Mouse (Mus musculus) kidney, embryonic 14.5 days (tissue): Measurements from ENCODE around the gene Tnfrsf19. TPM values are rescaled to one million over a fixed set of nuclear protein-coding genes. Genes with fewer than 3 reads are reported as not detected.

Source experiments
- ATAC-seq: fragments of 200-750 bp; cut with Nextera tagmentation; 2 replicates; pipeline ENCODE4 v1.8.0; 2017; ENCODE audit warnings: moderate number of reproducible peaks, mild to moderate bottlenecking, moderate TSS enrichment, moderate library complexity; ENCODE audit not compliant: low FRiP score, low TSS enrichment
- H3K27ac ChIP-seq: fragments of 300-500 bp; sonication (generic); 2 replicates; pipeline ENCODE4 v1.5.1; 2014; ENCODE audit warnings: low read depth, mild to moderate bottlenecking, low read length, moderate library complexity, mixed read lengths
- H3K27me3 ChIP-seq: fragments of 300-500 bp; sonication (generic); 2 replicates; pipeline ENCODE4 v1.6.1; 2014; ENCODE audit warnings: mild to moderate bottlenecking, low read length; ENCODE audit not compliant: control insufficient read depth, insufficient read depth
- H3K36me3 ChIP-seq: fragments of 300-500 bp; sonication (generic); 2 replicates; pipeline ENCODE4 v1.6.1; 2014; ENCODE audit warnings: low read length, mixed read lengths; ENCODE audit not compliant: control insufficient read depth, insufficient read depth
- H3K4me1 ChIP-seq: fragments of 300-500 bp; sonication (generic); 2 replicates; pipeline ENCODE4 v1.6.1; 2014; ENCODE audit warnings: low read length, mixed read lengths; ENCODE audit not compliant: control insufficient read depth, insufficient read depth
- H3K4me2 ChIP-seq: fragments of 300-500 bp; sonication (generic); replicated peaks from 2 replicates; pipeline ENCODE4 v1.6.1; 2014; ENCODE audit warnings: low read depth, mild to moderate bottlenecking, low read length
- H3K4me3 ChIP-seq: fragments of 300-500 bp; sonication (generic); 2 replicates; pipeline ENCODE4 v1.5.1; 2014; ENCODE audit warnings: mild to moderate bottlenecking, low read length
- H3K9ac ChIP-seq: fragments of 300-500 bp; sonication (generic); 2 replicates; pipeline ENCODE4 v1.6.1; 2014; ENCODE audit warnings: low read depth, mild to moderate bottlenecking, low read length, moderate library complexity
- H3K9me3 ChIP-seq: fragments of 300-500 bp; sonication (generic); 2 replicates; pipeline ENCODE4 v1.6.1; 2016; ENCODE audit warnings: low read length; ENCODE audit not compliant: control insufficient read depth
- WGBS: fragments of 180-500 bp; shearing (Covaris S2); extraction: QIAGEN DNeasy Blood & Tissue Kit; methylation state at CpG from one replicate; pipeline ENCODE4 v1.1.7; 2014; 5-methylcytosine and 5-hydroxymethylcytosine counted together
- polyA plus RNA-seq: library from polyadenylated mRNA; unstranded; fragments of >200 nt; fragmentation: Nextera tagmentation; extraction: Ambion mirVana; gene quantifications from 2 replicates; pipeline ENCODE4 v1.2.1, GENCODE M21; 2014

The Tnfrsf19 gene
- polyA plus RNA-seq, 1 experiment from 2014 or later = 23.2 TPM

DNA sequence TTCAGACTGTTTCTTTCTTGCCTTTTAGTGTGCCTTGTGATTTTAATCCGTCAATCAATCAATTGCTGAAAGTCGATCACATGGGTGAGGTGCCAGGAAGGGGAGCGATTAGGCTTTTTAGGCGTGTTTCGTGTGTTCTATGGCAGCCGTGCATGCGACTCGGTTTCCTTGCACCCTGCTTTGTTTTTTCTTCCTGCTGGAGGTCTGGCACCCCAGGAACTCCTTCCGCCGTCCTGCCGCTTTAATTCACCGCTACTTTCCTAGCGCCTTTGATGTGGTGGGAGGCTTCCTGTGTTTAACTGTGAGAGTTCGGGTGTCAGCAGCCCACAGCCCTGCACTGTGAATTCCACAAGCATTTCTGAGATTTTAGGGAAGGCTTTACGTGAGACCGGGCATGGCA is 10.2 kb upstream of the Tnfrsf19 start:
- H3K4me3 ChIP-seq = peak overlapping the region; percentile 34
- no peaks in the 10 kb centered on the region for H3K27me3 ChIP-seq
- H3K27ac ChIP-seq = no peak overlapping the region
- peaks cover 5% of the 10 kb centered on the region; the same call in 1 of the 2 replicates for H3K9me3 ChIP-seq
- H3K4me1 ChIP-seq = peaks cover 11% of the 10 kb centered on the region; the same call in 1 of the 2 replicates
- H3K9ac ChIP-seq = peak overlapping the region; percentile 53
- peak overlapping the region; percentile 65 for H3K4me2 ChIP-seq
- WGBS = 1% methylated on average over 16 of the region's 16 CpGs
- H3K36me3 ChIP-seq = no peaks in the 10 kb centered on the region
- no peak; the same call in 1 of the 2 replicates for ATAC-seq

DNA sequence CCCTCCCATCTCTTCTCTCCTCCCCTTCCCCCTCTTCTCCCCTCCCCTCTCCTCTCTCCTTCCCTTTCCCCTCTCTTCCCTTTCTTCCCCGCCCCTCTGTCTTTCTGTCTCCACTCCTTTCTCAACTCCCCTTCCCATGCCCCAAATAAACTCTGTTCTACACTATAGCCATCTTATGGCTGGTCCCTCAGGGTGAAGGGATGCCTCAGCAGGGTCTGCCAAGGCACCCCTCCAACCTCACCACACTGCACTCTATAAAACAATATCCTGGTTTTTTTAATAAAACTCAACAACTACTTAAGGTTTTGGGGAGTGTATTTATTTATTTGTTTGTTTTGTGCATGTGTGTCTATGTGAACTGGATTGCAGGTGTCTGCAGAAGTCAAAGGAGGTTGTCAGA is 9.6 kb upstream of the Tnfrsf19 start:
- Histone ChIP-seq H3K4me2 (peak overlapping the region; percentile 65; the same call in 1 of the 2 replicates), H3K9ac (no peak overlapping the region), H3K4me3 (no peak overlapping the region), H3K27ac (no peak overlapping the region), H3K4me1 (peaks cover 11% of the 10 kb centered on the region; the same call in 1 of the 2 replicates), H3K27me3 (no peaks in the 10 kb centered on the region), H3K36me3 (no peaks in the 10 kb centered on the region), H3K9me3 (peaks cover 5% of the 10 kb centered on the region; the same call in 1 of the 2 replicates)
- 64% methylated on average over 1 of the region's 1 CpGs for WGBS
- ATAC-seq = no peak

- H3K4me1 ChIP-seq = peaks cover 16% of the 10 kb centered on the region
- H3K9me3 ChIP-seq = peaks cover 5% of the 10 kb centered on the region; the same call in 1 of the 2 replicates
- H3K9ac ChIP-seq = no peak overlapping the region
- WGBS = 88% methylated on average over 3 of the region's 3 CpGs
- no peak overlapping the region for H3K4me2 ChIP-seq
- H3K27ac ChIP-seq = no peak overlapping the region
- ATAC-seq = no peak
- H3K27me3 ChIP-seq = no peaks in the 10 kb centered on the region
- no peak overlapping the region for H3K4me3 ChIP-seq
- no peaks in the 10 kb centered on the region for H3K36me3 ChIP-seq
Observed at GRCm38 (mm10) chr14:61052163-61052562, 5.9 kb upstream of the Tnfrsf19 start.

DNA sequence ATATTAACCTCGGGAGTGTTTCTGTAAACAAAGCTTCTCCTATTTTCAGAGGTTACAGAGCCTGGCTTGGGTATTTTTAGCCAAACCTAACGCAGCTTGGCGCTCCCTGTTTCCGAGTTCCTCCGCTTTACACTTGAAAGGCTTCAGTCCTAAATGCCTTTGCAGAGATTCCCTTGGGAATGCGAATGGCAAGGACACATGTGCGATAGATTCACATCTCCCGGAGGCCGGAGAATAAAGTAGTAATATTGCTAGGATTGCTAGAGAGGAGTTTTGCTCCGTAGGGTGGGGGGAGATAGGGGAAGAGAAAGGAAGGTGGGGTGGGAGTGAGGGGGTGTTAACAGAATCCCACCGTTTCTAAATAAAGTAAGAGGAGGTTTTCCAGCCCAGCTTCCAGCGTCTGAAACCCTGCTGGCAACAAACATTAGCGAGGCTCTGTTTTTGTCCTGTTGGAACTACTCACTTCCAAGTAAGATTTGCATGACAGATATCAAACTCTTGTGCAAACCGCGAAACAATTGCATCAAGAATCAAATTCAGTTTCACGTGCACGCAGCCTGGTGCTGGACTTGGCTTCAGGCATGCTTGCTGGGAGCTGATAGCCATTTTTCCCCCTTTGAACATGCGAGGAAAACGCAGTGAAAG is 722 bp downstream of the Tnfrsf19 start:
- no peaks in the 10 kb centered on the region; the same call in 1 of the 2 replicates for H3K27me3 ChIP-seq
- peak overlapping the region; percentile 60 for H3K9ac ChIP-seq
- H3K4me1 ChIP-seq = peaks cover 15% of the 10 kb centered on the region
- under 1% methylated on average over 19 of the region's 19 CpGs for WGBS
- no peak for ATAC-seq
- H3K4me2 ChIP-seq = peak overlapping the region; percentile 90
- H3K4me3 ChIP-seq = peak overlapping the region; percentile 49
- H3K27ac ChIP-seq = peak overlapping the region; percentile 81; the same call in 1 of the 2 replicates
- no peaks in the 10 kb centered on the region for H3K9me3 ChIP-seq
- H3K36me3 ChIP-seq = no peaks in the 10 kb centered on the region

DNA sequence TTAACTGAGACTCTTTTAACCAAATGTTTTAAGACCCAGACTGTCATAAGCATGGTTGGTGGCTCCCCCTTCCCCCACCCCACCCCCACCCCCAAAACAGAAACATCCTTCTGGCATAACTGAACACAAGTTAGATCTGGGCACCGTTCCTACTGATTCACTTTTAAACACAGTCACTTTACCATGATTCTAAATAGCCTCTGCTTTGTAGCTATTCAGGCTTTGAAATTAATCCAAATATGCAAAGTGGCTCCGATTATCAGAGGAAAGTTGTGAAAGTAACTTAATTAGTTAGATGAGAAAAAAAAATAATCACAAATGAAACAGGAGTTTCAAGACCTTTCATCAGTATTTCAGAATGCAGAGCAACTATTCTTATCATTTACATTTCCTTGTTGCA is 2.0 kb downstream of the Tnfrsf19 start:
- no peak overlapping the region for H3K9ac ChIP-seq
- H3K4me1 ChIP-seq = peaks cover 15% of the 10 kb centered on the region
- ATAC-seq = no peak
- H3K36me3 ChIP-seq = no peaks in the 10 kb centered on the region
- H3K27me3 ChIP-seq = no peaks in the 10 kb centered on the region; the same call in 1 of the 2 replicates
- no peak overlapping the region for H3K27ac ChIP-seq
- WGBS = 35% methylated on average over 2 of the region's 2 CpGs
- peak overlapping the region; percentile 19 for H3K4me2 ChIP-seq
- no peaks in the 10 kb centered on the region for H3K9me3 ChIP-seq
- H3K4me3 ChIP-seq = peak overlapping the region; percentile 8; the same call in 1 of the 2 replicates

DNA sequence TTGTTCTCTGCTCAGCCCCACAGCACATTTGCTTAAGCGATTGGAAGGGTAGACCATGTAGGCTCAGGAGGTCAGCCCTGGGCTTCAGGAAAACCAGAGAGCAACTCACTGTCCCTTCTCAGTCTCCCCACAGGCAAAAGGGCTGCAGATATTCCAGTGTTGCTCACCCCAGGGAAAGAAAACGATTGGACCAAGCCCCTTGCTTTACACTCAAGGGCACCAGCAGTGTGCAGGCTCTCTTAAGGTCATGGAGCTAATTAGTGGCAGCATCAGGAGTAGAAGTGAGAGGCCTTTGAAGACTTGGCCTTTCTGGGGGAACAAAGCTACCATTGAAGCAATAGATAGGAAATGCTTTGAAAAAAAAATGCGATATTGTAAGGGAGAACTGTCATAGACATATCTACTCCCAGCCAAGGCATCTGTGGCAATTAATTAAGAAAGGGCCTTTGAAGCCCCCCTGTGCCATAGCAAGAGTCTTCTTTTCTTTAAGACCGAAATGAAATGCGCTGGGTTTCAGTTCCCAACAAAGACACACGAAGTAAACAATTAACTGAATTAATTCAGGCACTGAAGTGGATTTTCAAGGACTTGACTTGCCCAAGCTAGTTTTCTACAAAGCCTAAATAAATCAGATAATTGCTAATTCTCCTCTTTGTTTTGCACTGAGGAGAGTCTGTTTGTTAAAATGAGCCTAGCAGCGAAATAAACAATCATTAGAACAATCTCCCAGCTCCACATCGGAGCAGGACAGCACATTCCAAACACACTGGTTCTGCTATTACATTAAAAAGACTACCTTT is 2.6 kb downstream of the Tnfrsf19 start:
- Histone ChIP-seq H3K4me3 (peak overlapping the region; percentile 8; the same call in 1 of the 2 replicates), H3K27ac (no peak overlapping the region), H3K9me3 (no peaks in the 10 kb centered on the region), H3K9ac (peak overlapping the region; percentile 3; the same call in 1 of the 2 replicates), H3K4me1 (peaks cover 15% of the 10 kb centered on the region), H3K4me2 (peak overlapping the region; percentile 19), H3K27me3 (no peaks in the 10 kb centered on the region; the same call in 1 of the 2 replicates), H3K36me3 (no peaks in the 10 kb centered on the region)
- no peak for ATAC-seq
- WGBS = 18% methylated on average over 8 of the region's 8 CpGs

DNA sequence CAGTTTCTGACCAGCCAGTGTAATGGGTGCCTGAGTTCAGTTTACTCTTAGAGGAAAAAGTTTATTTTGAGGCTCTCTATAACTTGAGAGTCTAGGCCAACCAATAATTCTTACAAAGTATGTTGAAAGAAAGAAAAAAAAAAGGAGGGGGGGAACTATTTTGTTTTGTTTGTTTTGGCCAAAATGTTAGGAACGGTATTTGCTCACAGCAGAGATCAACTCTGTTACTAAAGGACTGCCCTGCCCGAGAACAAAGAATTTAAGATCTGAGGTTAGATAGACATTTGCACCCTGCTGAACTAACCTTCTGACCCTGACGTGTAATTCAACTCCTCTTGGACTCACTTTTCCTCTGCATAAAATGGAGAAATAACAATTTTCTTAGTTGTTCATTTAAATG is 4.0 kb downstream of the Tnfrsf19 start:
- Histone ChIP-seq H3K4me1 (peaks cover 12% of the 10 kb centered on the region; the same call in 1 of the 2 replicates), H3K9ac (no peak overlapping the region), H3K27ac (no peak overlapping the region), H3K4me3 (no peak overlapping the region), H3K36me3 (no peaks in the 10 kb centered on the region), H3K9me3 (no peaks in the 10 kb centered on the region), H3K27me3 (no peaks in the 10 kb centered on the region; the same call in 1 of the 2 replicates), H3K4me2 (no peak overlapping the region)
- ATAC-seq = no peak
- WGBS = 29% methylated on average over 3 of the region's 3 CpGs

- no peak overlapping the region for H3K9ac ChIP-seq
- H3K36me3 ChIP-seq = no peaks in the 10 kb centered on the region
- H3K4me1 ChIP-seq = 0 out of 2 replicates have a peak, but pooled peaks cover 3% of the 10 kb centered on the region
- no peak for ATAC-seq
- 67% methylated on average over 13 of the region's 13 CpGs for WGBS
- no peaks in the 10 kb centered on the region for H3K9me3 ChIP-seq
- H3K4me3 ChIP-seq = no peak overlapping the region
- H3K27ac ChIP-seq = no peak overlapping the region
- H3K27me3 ChIP-seq = no peaks in the 10 kb centered on the region
- no peak overlapping the region for H3K4me2 ChIP-seq
Observed at GRCm38 (mm10) chr14:61040236-61040635, 6.1 kb downstream of the Tnfrsf19 start.

- Histone ChIP-seq H3K27ac (no peak overlapping the region), H3K36me3 (no peaks in the 10 kb centered on the region), H3K9me3 (no peaks in the 10 kb centered on the region), H3K4me1 (no peaks in the 10 kb centered on the region), H3K9ac (no peak overlapping the region), H3K4me2 (peak overlapping the region; percentile 96), H3K4me3 (peak overlapping the region; percentile 55), H3K27me3 (no peaks in the 10 kb centered on the region)
- 26% methylated on average over 8 of the region's 8 CpGs for WGBS
- no peak for ATAC-seq
Observed at GRCm38 (mm10) chr14:61038082-61038472, 8.2 kb downstream of the Tnfrsf19 start.
